Mouse (Mus musculus) Muller cell, postnatal 12 days (primary cell): ENCODE results near the gene Zscan4-ps1.
"Not testable (repeated sequence)": the region's sequence is repeated elsewhere in the genome, so short reads cannot be mapped to it uniquely, and the experiment has no call there.

Experiments used
- DNase-seq: peaks from one replicate; pipeline ENCODE4 v3.0.0-alpha.2; 2015; ENCODE audit errors: inconsistent ontology term

Gene Zscan4-ps1

GRCm38 (mm10) chr7:11069591-11069990, at the start of gene Zscan4-ps1:
TSS of gene Zscan4-ps1 (minus strand) at chr7:11069691.
- DNase-seq: not testable (repeated sequence)
